Mouse (Mus musculus) lung, postnatal 10 days (tissue): ENCODE results near the gene Bckdhb.

Source experiments
- DNase-seq: peaks from one replicate; pipeline ENCODE4 v3.0.0; 2021

The Bckdhb gene

DNA sequence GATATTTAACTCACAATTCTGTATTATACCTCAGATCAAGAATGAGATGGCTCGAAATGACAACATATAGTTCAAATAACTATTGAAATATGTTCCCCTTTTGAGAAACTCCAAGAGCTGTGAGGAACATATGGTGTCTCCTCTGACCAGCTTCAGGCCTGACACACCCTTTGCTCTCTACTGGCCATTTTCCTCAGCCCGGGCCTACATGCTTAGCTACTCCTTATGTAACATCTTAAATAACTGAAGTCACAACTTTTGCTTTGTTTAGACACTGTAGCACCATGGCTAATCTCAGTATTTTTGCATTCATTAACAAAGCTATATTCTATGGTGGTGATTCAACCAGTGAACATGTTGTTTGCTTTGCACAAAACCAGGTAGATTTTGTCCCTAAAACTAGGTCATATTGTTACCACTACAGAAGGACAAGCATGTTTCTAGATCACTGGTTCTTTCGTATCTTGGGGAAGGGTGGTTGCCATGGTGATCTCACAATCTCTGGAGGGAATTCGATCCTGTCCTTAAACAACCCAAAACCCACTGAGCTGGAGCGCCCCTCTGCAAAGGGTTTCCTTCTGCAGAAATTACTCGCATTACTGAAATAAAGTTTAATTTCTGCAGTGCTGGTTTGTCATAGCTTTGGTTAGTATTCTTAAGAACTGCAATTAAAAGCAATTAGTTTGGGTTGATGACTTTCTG, 185.0 kb downstream of the Bckdhb start:
- no peak for DNase-seq

DNA sequence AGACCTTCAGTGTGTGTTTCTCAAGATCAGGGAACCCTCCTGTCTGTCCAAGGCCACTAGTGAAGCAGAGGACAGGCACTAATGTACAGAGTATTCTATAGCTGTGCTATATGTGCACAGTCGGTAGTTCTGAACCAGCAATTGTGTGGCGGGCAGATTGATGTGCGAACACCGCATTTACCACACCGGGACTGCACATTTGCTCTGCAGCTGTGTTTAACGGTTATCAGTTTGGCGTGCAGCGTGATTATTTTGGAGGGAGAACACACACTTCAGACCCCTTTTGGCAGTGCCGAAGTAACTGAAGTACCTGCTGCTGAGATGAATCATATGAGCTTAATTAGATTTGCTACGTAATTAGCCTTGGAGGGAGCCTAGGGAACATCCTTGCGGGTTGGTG, 185.7 kb downstream of the Bckdhb start:
- DNase-seq, result no peak

DNA sequence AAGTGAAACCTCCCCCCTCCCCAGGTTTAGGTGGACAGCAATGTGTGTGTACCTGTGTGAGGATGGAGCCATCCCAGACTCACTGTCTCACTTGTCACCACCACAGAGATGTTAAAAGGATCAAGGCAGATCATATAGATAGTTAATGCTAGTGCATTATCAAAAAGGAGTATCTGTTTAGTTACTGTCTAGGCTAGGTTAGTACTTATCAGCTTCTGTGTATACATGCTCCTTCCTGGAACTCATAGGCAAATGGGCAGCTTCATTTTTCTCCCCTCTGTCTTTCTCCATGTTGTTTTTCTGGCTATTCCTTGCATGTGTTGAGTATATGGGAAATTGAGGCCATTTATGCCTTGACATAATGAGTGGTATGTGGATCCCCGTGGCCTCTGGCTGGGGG, 187.4 kb downstream of the Bckdhb start:
- no peak for DNase-seq

DNA sequence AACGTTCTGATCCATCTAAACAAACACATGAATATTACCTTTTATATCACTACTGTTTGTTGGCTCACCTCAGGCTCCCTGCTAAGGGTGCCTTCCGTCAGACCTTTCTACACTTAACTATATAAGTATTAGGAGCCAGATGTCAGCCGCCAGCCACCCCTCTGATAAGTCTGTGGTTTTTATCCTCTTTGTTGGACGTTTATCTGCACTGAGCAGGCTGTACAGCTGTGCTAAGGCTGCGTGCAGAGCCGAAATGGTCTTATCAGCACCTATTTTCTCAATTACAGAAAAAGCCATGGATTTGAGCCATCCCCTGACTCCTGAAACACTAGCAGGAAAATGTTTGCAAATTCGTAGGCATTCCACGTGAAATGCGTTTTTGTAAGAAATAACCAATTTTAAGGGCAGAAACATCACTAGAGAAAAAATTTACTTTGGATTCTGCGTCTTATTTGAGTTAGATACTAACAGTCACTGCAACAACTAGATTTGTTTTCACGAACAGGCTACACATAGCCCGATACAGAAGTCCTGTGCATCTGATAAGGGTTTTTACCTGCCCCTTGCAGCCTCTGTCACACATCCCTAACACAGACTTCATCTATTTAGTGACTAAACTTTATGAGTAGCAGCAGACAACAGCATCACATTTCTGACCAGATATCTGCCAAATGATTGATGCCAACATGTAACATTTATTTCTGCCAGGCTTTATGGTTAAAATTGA, 188.1 kb downstream of the Bckdhb start:
- DNase-seq, result no peak

DNA sequence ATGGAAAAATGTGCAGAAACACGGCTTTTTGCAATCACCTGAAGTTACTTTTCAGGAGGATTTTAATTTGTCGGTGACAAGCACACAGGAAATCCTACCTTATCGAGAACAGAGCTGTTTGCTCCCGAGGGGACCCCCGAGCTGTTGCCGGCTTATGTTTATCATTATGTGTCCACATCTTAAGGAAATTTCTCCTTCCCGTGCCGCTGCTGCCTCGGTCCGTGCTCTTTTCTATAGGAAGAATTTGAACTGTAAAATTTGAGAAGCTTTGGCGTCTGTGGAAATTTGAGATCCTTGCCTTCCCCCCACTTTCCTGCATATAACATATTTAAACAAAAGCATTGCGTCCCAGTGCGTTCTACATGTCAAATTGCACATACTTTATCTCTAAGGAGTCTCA, 189.3 kb downstream of the Bckdhb start:
- DNase-seq, result no peak

DNA sequence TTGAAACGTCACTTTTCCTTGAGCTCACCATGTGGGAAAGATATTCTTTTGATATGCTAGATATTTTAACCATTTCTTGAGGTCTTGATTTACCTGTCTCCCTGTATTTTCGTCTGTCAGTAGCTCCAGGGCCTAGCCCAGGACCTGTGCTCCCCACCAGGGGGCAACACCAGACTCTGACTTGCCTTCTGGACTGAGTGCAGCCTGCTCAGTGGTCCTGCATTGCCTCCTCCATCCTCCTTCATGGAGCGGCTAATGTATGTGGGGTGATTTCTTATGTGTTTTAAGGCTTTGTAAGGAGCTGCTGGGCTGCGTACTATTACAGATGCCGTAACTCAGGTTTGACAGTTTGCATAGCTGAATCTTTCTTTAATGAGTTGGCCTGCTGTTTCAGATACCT, 192.4 kb downstream of the Bckdhb start:
- DNase-seq, result peak; percentile 25

DNA sequence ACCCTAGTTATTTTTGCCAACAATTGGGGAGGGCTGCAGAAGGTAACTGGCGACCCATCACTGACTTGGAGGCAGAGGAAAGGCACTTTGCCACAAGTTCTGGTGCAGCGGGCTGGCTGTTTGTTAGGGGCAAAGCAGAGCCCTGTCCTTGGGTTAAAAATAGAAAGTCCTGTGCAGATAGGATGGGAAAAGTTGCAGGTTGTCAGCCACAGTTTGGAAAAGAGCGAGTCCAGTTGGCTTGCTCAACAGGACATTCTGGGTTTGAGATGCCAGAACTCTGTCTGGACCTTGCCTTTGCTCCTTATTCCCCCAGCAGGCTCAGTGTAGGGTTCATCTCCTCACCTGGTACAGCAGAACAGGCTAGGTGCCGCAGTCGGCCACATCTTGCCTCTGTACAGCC, 200.1 kb downstream of the Bckdhb start:
- DNase-seq, result no peak

DNA sequence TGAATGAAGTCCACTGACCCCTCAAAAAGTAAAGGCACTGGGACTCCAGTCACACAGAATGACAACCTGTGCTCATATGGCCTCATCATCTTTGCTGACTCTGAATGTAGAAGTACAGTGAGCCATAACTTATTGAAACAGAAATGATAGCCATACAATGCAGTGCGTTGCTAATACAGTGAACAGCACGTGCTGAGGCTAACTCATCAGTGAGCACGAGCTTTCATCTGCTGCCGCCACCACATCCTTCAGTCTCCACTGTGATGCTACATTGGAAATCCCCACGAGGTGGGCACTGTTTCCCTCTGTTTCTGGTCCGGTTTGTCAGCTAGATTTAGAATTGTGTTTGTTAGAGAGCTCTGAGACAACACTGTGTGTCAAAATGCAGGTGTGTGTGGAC, 205.4 kb downstream of the Bckdhb start:
- no peak for DNase-seq

DNA sequence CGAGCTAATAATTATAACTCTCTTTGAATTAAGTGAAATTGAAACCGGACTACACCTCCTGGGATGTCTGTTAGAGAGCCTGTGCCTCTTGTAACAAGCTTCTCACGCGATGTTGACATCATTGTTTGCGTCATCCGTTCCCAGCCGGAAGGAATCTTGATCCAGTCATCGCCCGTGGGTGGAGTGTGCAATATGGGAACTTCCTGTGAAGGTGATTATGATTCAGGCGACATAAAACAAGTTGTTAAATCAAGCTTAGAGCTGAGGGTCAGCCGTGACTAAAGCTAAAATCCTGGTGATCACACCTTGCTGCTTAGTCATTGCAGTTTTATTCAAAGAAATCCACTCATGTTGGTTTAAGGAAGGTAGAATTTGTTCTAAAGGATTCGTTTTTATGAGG, 210.1 kb downstream of the Bckdhb start:
- peak; percentile 27 for DNase-seq

DNA sequence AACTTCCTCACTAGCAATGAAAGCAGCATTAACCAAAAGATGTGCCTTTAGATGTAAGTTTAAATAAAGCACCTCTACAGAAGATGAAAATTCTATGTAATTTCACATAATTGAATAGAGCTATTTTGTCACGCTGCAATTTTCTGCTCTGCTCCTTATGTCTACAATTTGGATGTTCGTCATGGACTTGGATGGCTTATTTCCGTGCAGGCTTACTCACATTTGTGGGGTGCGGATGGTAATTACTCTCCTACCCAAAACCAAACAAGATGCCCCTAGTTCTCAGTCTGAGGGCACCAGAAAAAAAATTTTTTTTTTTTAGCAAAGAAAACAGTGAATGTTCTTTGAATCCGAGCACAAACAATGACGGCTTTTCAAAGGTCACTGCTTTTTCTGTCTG, 212.2 kb downstream of the Bckdhb start:
- DNase-seq, result no peak

DNA sequence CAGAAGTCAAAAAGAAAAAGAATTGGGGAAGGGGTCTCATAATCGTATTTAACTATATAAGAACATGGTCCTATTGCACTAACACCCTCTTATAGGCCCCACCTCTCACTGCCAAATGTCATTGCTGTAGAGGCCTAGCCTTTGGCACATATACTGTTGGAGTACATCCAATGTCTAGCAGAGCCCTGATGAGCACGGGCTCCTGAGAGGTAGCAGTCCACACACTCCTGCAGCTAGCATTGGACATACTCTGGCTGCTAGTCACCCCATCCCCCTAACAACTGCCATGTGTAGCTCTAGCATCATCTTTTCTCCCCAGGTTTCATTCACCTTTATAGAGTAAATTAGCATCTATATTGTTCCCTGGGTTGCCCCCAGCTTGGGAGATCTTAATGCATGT, 223.2 kb downstream of the Bckdhb start:
- no peak for DNase-seq
